Mouse (Mus musculus) cerebellum, postnatal 14 days (tissue): ENCODE data around the gene Daglb.
A peak's percentile ranks its signal among the peaks of the same experiment; 100 is the strongest.

ENCODE experiments used
- DNase-seq, 2 experiments: peaks; one replicate each; pipeline ENCODE4 v3.0.0; 2021; ENCODE audit warnings: mixed read lengths in 2 of 2

Daglb gene

DNA sequence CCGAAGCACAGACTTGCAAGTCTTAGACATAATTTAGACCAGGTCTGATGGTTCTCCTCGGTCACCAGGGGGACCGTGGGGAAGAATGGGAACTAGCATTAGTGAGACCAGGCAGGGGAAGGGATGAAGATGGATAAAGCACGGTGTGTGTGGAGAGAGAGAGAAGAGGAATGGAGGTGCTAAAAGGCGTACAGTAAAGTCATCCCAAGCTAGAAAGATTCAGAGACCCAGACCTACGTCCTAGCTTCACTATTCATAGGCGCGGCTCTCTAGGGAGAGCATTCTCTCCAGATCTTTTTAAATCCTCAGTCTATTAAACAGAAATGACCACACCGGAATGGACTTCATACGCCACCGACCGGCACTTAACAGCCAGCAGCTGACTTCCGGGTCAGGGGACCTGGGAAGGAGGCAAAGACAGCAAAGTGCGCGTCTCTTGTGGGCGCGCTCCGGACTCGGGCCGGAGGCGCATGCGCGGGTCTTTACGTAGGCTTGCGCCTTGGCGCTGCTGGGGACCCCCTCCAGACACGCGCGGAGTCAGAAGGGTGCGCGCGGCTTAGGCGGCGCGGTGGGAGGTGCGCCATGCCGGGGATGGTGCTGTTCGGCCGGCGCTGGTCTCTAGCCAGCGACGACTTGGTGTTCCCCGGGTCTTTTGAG is at the start of gene Daglb:
TSS of gene Daglb (plus strand) at position 485 of the 657 bp plus-strand sequence.
- DNase-seq = peak; percentile 92 to 94

GRCm38 (mm10) chr5:143421484-143421883 is 42.9 kb upstream of the Daglb start:
- DNase-seq = no peak

DNA sequence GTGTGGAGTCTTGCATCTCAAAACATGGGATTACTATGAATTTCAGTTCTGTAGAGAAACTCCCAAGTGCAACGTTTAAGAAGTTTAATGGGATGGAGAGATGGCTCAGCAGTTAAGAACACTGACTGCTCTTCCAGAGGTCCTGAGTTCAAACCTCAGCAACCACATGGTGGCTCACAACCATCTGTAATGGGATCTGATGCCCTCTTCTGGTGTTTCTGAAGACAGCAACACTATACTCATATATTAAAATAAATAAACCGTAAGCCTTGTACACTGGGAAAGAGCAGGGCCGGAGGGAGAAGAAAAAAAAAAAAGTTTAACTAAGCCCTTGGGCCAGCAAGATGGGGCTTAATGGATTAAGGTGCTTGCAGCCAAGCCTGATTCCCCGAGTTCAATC is 41.4 kb upstream of the Daglb start:
- no peak for DNase-seq

GRCm38 (mm10) chr5:143423899-143424519 is 40.4 kb upstream of the Daglb start:
- peak; percentile 77 to 82 for DNase-seq

- peak; percentile 66 to 81 for DNase-seq
Measured at GRCm38 (mm10) chr5:143434421-143434820, 30.0 kb upstream of the Daglb start.

DNA sequence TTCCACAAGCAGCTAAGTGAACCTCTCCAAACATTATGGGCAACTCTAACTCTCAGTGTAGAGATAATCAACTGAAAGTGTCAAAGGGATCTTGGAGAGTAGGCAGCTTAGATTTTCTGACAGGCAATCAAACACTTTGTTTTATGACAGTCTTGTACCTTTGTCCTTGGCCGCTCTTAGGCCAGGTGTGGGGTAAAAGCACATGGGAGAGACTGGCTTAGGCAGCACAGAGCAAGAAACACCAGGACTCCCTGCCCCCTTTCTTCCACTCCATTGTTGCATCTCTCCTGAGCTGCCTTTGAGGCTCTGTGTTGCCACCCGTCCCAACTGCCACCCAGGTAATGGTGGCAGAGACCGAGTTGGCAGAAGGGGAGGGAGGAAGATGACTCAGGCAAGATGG is 23.1 kb upstream of the Daglb start:
- DNase-seq = no peak

GRCm38 (mm10) chr5:143441753-143442152 is 22.6 kb upstream of the Daglb start:
- DNase-seq = no peak

DNA sequence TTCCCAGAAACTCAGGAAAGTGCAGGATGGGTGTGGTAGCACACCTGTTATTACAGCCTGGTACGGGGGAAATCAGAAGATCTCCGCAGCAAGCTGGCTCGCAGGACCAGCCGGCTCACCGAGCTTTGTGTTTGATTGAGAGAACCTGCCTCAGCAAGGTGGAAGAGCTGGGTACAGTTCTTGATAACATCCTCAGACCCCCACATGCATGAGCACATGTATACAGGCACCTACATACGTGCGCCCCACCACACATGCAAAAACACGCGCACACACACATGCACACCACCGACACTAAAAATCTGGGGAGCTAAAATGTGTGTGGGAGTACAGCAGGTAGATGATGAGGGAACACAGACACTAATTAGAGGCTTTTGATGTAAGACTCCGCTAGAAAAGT is 713 bp upstream of the Daglb start:
- DNase-seq = no peak

GRCm38 (mm10) chr5:143464757-143465118 is 354 bp downstream of the Daglb start:
- DNase-seq = no peak

DNA sequence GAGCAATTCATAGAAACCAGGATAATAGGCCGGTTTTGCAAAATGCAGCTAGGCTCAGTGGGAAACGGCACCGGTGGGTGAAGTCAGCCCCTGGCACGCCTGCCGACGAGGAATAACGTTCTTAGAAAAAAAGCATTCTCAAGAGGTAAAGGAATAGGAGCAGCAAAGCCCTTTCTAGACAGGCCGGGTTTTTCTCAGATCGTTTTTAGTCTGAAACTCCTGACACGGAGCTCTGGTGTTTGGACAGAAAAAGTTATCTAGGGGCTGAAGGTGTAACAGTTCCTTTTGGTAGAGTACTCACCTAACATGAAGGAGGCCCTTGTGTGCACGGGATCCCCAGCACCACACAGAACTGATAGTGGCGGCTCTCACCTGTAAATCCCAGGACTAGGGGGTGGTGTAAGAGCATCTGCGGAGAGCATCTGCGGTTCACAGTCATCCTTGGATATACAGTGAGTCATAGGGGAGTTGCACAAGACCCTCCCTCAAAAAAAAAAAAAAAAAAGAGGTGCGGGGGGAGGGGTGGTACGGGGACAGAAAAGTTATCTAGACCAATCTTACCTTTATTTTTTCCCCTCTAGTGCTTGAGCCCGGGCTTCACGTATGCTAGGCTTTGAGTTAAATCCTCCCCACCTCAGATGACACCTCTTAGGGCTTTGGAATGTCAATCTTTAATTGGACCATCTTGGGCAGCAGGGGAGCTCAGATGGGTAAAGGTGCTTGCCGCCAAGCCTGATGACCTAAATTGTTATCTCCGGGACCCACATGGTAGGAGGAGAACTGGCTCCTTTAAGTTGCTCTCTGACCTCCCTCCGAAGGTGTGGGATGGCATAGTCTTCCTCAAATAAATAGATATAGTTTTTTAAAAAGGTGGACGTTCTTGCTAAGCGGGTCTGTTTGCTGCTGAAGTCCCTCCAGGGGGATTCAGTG is 1.0 kb downstream of the Daglb start:
- peak in 1 of 2 experiments; percentile 20 for DNase-seq

GRCm38 (mm10) chr5:143466891-143467669 is 2.7 kb downstream of the Daglb start:
- no peak for DNase-seq

- no peak for DNase-seq
Measured at GRCm38 (mm10) chr5:143467931-143468330, 3.5 kb downstream of the Daglb start.

DNA sequence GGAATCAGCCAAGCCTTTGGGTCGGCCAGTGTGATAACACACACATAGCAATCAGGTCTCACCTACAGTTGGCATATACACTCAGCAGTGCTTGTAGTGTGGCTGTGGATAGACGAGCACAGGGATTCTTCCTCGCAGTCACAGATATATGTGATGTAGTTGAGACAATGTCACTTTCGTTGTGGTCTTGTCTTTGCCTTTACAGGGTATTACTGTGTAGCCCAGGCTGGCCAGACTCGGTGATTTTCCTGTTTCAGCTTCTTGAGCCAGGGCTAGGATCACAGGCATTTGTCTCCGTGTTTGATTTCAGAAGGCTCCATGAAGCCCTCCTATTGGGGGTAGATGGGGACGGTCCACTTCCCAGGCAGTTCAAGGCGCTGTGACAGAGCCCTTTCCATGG is 5.2 kb downstream of the Daglb start:
- DNase-seq = no peak

GRCm38 (mm10) chr5:143470421-143471164 is 6.2 kb downstream of the Daglb start:
- DNase-seq = peak; percentile 83 to 86

DNA sequence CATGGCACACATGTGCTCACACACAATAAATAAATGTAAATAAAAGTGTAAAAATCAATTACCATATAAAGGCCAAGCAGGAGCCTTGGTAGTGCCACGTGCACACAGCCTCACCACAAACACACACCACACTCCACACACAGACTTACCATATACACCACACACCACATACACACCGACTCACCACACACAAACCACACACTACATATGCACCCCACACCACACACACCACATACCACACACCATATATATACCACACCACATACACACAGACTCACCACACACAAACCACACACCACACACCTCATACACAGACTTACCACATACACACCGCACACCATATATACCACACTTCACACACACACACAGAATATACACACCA is 6.8 kb downstream of the Daglb start:
- DNase-seq = no peak

GRCm38 (mm10) chr5:143471953-143472618 is 7.7 kb downstream of the Daglb start:
- no peak for DNase-seq

- DNase-seq = no peak
Measured at GRCm38 (mm10) chr5:143475153-143475844, 10.9 kb downstream of the Daglb start.

GRCm38 (mm10) chr5:143476013-143476412 is 11.6 kb downstream of the Daglb start:
- DNase-seq = no peak

DNA sequence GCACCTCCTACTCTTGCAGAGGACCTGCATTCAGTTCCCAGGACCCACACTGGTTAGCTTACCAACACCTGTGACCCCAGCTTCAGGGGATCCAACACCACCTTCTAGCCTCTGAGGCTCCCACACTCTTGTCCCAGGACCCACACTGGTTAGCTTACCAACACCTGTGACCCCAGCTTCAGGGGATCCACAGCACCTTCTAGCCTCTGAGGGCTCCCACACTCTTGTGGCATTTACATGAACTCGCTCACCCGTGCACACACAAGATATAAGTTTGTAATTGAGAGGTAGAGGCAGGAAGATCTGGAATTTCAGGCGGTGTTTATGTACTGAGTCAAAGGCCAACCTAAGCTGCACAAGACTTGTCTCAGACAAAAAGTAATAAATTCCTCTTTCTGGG is 13.5 kb downstream of the Daglb start:
- DNase-seq = no peak

- no peak for DNase-seq
Measured at GRCm38 (mm10) chr5:143484955-143485354, 20.6 kb downstream of the Daglb start.

DNA sequence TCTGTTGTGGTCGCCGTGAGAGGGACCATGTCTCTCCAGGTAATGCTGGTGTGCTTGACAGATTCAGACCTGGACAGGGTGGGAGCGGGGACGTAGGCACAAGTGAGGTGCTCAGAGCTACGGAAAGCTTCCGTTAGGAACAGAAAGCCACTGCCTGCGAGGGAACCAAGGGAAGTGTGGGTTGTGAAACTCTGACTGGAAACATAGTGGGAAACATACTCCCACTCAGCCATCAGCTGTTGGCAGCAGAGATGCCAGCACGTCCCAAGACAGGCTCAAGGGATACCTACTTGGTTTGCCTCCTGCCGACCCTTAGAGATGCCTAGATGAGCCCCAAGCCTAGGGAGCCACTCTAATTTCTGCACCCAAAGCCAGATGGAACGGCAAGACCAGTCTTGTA is 22.8 kb downstream of the Daglb start:
- DNase-seq = no peak
